Mouse (Mus musculus): Measurements from ENCODE around the gene Lrrc8a.

Lrrc8a gene

GRCm38 (mm10) chr2:30306087-30306486 lies 68.6 kb downstream of the Lrrc8a start:
- DNase-seq (ENCODE audit: low spot score in 2 of 2), result no peak

- DNase-seq (ENCODE audit: low spot score in 2 of 2), result no peak
Observed at GRCm38 (mm10) chr2:30309351-30309750, 71.8 kb downstream of the Lrrc8a start.

- DNase-seq (ENCODE audit: low spot score in 2 of 2), result no peak
Observed at GRCm38 (mm10) chr2:30311481-30311880, 74.0 kb downstream of the Lrrc8a start.

Measured in heart, adult 9 months (tissue).